Mouse (Mus musculus) midbrain, embryonic 14.5 days (tissue): ENCODE data around the gene Tmub1. TPM values are rescaled to one million over a fixed set of nuclear protein-coding genes. Genes with fewer than 3 reads are reported as not detected.

Experiments used
- ATAC-seq: fragments of 200-750 bp; cut with Nextera tagmentation; 2 replicates; pipeline ENCODE4 v1.8.0; 2017; ENCODE audit warnings: moderate number of reproducible peaks, moderate library complexity; ENCODE audit not compliant: low FRiP score, low TSS enrichment
- DNase-seq: peaks from one replicate; pipeline ENCODE4 v3.0.0-alpha.2; 2015
- H3K27ac ChIP-seq: fragments of 300-500 bp; sonication (generic); replicated peaks from 2 replicates; pipeline ENCODE4 v1.5.1; 2014; ENCODE audit warnings: mild to moderate bottlenecking, low read depth, low read length, moderate library complexity
- H3K27me3 ChIP-seq: fragments of 300-500 bp; sonication (generic); 2 replicates; pipeline ENCODE4 v1.6.1; 2014; ENCODE audit warnings: low read length, control low read depth, mixed read lengths; ENCODE audit not compliant: control insufficient read depth, insufficient read depth
- H3K36me3 ChIP-seq: fragments of 300-500 bp; sonication (generic); 2 replicates; pipeline ENCODE4 v1.6.1; 2014; ENCODE audit warnings: low read length, control low read depth; ENCODE audit not compliant: control insufficient read depth, insufficient read depth
- H3K4me1 ChIP-seq: fragments of 300-500 bp; sonication (generic); 2 replicates; pipeline ENCODE4 v1.6.1; 2014; ENCODE audit warnings: mild to moderate bottlenecking, antibody characterized with exemption, low read length, control low read depth; ENCODE audit not compliant: control insufficient read depth, insufficient read depth
- H3K4me2 ChIP-seq: fragments of 300-500 bp; sonication (generic); 2 replicates; pipeline ENCODE4 v1.6.1; 2014; ENCODE audit warnings: mild to moderate bottlenecking, low read length, moderate library complexity
- H3K4me3 ChIP-seq: fragments of 300-500 bp; sonication (generic); replicated peaks from 2 replicates; pipeline ENCODE4 v1.5.1; 2014; ENCODE audit warnings: low read depth, low read length
- H3K9ac ChIP-seq: fragments of 300-500 bp; sonication (generic); replicated peaks from 2 replicates; pipeline ENCODE4 v1.6.1; 2014; ENCODE audit warnings: mild to moderate bottlenecking, low read length, moderate library complexity
- H3K9me3 ChIP-seq: fragments of 300-500 bp; sonication (generic); 2 replicates; pipeline ENCODE4 v1.6.1; 2016; ENCODE audit warnings: low read length, control low read depth, mixed read lengths; ENCODE audit not compliant: control insufficient read depth
- WGBS: fragments of 180-500 bp; shearing (Covaris S2); extraction: QIAGEN DNeasy Blood & Tissue Kit; methylation state at CpG from one replicate; pipeline ENCODE4 v1.1.7; 2014; 5-methylcytosine and 5-hydroxymethylcytosine counted together
- polyA plus RNA-seq: library from polyadenylated mRNA; unstranded; fragments of >200 nt; fragmentation: Nextera tagmentation; extraction: Ambion mirVana; gene quantifications from 2 replicates; pipeline ENCODE4 v1.2.1, GENCODE M21; 2014

Gene Tmub1
- polyA plus RNA-seq, 1 experiment from 2014 or later, result 51.0 TPM

- Histone ChIP-seq H3K4me2 (peak overlapping the region; percentile 96), H3K4me1 (peaks cover 40% of the 10 kb centered on the region)
- WGBS, result under 1% methylated on average over 58 of the region's 60 CpGs
Measured at GRCm38 (mm10) chr5:24424861-24425411, 22.7 kb downstream of the Tmub1 start.

GRCm38 (mm10) chr5:24424004-24424781 is 23.5 kb downstream of the Tmub1 start:
- Histone ChIP-seq H3K27ac (peak overlapping the region; percentile 92), H3K4me1 (peaks cover 40% of the 10 kb centered on the region), H3K36me3 (peaks cover 18% of the 10 kb centered on the region), H3K9ac (peak overlapping the region; percentile 70), H3K4me2 (peak overlapping the region; percentile 96), H3K27me3 (no peaks in the 10 kb centered on the region), H3K4me3 (peak overlapping the region; percentile 44), H3K9me3 (no peaks in the 10 kb centered on the region)
- no peak; the same call in 1 of the 2 replicates for ATAC-seq
- peak; percentile 18 for DNase-seq
- WGBS, result 15% methylated on average over 21 of the region's 21 CpGs

More at GRCm38 (mm10) chr5:24424861-24425411, 22.7 kb downstream of the Tmub1 start:
- peak overlapping the region; percentile 44 for H3K4me3 ChIP-seq
- H3K9ac ChIP-seq, result peak overlapping the region; percentile 57; the same call in 1 of the 2 replicates
- ATAC-seq (0 out of 2 replicates have a peak, but pooled peaks have one; percentile 26), DNase-seq (peak; percentile 94)
- peaks cover 16% of the 10 kb centered on the region for H3K36me3 ChIP-seq
- peak overlapping the region; percentile 57 for H3K27ac ChIP-seq
- H3K9me3 ChIP-seq, result no peaks in the 10 kb centered on the region
- H3K27me3 ChIP-seq, result no peaks in the 10 kb centered on the region

GRCm38 (mm10) chr5:24423129-24424003 is 24.3 kb downstream of the Tmub1 start, which contains the start of the genes Cdk5 and Slc4a2:
TSS of gene Cdk5 (minus strand) at chr5:24423530.
TSS of gene Slc4a2 (plus strand) at chr5:24423837.
- DNase-seq (peak; percentile 99), ATAC-seq (peak; percentile 94)
- whole genome bisulfite sequencing, result 1% methylated on average over 46 of the region's 46 CpGs
- H3K27me3 ChIP-seq, result no peaks in the 10 kb centered on the region
- peak within 1 kb of the TSS; percentile 70 for H3K9ac ChIP-seq
- peaks cover 27% of the 10 kb centered on the region for H3K36me3 ChIP-seq
- H3K4me2 ChIP-seq, result peak within 1 kb of the TSS; percentile 96
- H3K27ac ChIP-seq, result peak within 1 kb of the TSS; percentile 92
- H3K4me3 ChIP-seq, result peak within 1 kb of the TSS; percentile 44
- no peaks in the 10 kb centered on the region for H3K9me3 ChIP-seq
- peaks cover 40% of the 10 kb centered on the region for H3K4me1 ChIP-seq

- DNase-seq (no peak), ATAC-seq (no peak)
- peaks cover 19% of the 10 kb centered on the region for H3K4me1 ChIP-seq
- WGBS, result 93% methylated on average over 9 of the region's 9 CpGs
- no peak overlapping the region for H3K9ac ChIP-seq
- H3K9me3 ChIP-seq, result no peaks in the 10 kb centered on the region
- H3K36me3 ChIP-seq, result peaks cover 34% of the 10 kb centered on the region
- H3K27me3 ChIP-seq, result no peaks in the 10 kb centered on the region
- no peak overlapping the region for H3K4me2 ChIP-seq
- no peak overlapping the region for H3K4me3 ChIP-seq
- no peak overlapping the region for H3K27ac ChIP-seq
Measured at GRCm38 (mm10) chr5:24420381-24420780, 27.3 kb downstream of the Tmub1 start.

GRCm38 (mm10) chr5:24417587-24417986 is 30.1 kb downstream of the Tmub1 start:
- H3K9me3 ChIP-seq, result no peaks in the 10 kb centered on the region
- no peak overlapping the region for H3K9ac ChIP-seq
- H3K27ac ChIP-seq, result no peak overlapping the region
- H3K27me3 ChIP-seq, result no peaks in the 10 kb centered on the region
- ATAC-seq (no peak), DNase-seq (no peak)
- H3K4me3 ChIP-seq, result no peak overlapping the region
- H3K4me2 ChIP-seq, result no peak overlapping the region
- WGBS, result 90% methylated on average over 10 of the region's 10 CpGs
- H3K36me3 ChIP-seq, result peaks cover 34% of the 10 kb centered on the region
- peaks cover 7% of the 10 kb centered on the region for H3K4me1 ChIP-seq

- Histone ChIP-seq H3K36me3 (peaks cover 34% of the 10 kb centered on the region), H3K27ac (no peak overlapping the region), H3K27me3 (no peaks in the 10 kb centered on the region), H3K9ac (0 out of 2 replicates have a peak overlapping the region, but pooled peaks have one; percentile 24), H3K4me1 (no peaks in the 10 kb centered on the region), H3K9me3 (no peaks in the 10 kb centered on the region), H3K4me3 (no peak overlapping the region), H3K4me2 (peak overlapping the region; percentile 21; the same call in 1 of the 2 replicates)
- ATAC-seq, result peak; percentile 55; the same call in 1 of the 2 replicates
- DNase-seq, result peak; percentile 82
- 4% methylated on average over 21 of the region's 21 CpGs for WGBS
Measured at GRCm38 (mm10) chr5:24416222-24416736, 31.4 kb downstream of the Tmub1 start.

GRCm38 (mm10) chr5:24413938-24414337 is 33.7 kb downstream of the Tmub1 start:
- Histone ChIP-seq H3K27ac (no peak overlapping the region), H3K9ac (no peak overlapping the region), H3K9me3 (no peaks in the 10 kb centered on the region), H3K36me3 (peaks cover 13% of the 10 kb centered on the region; the same call in 1 of the 2 replicates), H3K27me3 (no peaks in the 10 kb centered on the region), H3K4me3 (no peak overlapping the region), H3K4me2 (no peak overlapping the region), H3K4me1 (no peaks in the 10 kb centered on the region)
- DNase-seq (no peak), ATAC-seq (no peak)
- WGBS, result 78% methylated on average over 13 of the region's 13 CpGs
